Mouse (Mus musculus): ENCODE measurements around the gene Trim46.

Trim46 gene

DNA sequence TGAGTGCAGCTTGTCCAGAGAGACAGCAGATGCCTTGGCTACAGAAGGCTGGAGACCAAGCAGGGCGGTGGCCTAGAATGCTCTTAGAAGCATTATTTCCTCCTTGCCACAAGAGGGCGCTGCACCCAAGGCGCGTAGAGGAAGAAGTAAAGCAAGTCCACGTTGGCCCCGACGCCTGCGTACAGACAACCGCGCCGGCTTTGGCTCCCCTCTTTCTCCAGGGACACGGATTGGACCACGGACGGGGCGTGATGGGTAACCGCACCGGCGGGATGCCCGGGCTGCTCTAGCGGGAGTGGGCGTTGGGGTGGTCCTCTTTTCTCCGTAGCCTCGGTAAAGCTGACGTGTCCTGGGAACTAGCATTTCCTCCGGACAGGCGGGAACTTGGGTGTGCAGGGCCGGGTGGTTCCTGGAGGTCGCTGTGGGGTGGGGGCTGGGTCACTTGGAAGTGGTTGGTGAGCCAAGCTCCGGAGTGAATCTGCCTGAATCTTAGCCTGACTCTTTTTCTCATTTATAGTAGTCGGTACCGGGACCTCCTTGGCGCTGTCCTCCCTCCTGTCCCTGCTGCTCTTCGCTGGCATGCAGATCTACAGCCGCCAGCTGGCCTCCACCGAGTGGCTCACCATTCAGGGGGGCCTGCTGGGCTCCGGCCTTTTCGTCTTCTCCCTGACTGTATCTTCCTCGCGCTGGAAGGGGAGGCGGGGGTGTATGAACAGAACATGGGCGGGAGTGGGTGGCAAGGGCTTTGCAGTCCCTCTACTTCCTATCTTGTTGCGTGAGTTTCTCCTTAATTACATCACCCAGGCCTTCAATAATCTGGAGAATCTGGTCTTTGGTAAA, at the start of gene Trim46:
Gene Trim46 (minus strand): TSS at position 49 of the 840 bp plus-strand sequence.
- peak; percentile 93 for DNase-seq

DNA sequence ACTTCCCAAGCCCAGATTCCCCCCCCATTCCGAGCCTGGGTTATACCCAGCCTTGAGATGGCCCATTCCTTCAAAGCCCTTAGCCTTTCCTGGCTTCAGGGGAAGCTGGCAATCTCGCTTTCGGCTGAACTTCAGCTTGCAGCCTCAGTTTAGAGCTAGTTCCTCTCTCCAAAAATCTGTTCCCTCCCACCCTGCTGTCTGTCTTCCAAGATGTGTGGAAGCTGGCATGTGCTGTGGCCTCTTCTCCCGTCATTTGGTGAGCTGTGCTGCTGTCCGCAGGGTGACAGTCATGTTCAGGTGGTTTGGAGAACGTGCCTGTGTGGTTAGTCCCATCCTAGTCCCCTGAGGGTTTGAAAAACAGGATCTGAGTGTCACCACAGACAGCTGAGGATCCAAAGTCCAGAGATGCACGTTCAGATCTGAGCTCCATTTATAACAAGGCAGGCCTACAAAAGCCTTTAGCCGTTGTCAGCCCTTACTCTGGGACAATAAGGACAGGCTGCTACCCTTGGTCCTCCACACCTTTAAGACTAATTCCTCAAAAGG, 49.6 kb upstream of the Trim46 start:
- no peak for DNase-seq

DNA sequence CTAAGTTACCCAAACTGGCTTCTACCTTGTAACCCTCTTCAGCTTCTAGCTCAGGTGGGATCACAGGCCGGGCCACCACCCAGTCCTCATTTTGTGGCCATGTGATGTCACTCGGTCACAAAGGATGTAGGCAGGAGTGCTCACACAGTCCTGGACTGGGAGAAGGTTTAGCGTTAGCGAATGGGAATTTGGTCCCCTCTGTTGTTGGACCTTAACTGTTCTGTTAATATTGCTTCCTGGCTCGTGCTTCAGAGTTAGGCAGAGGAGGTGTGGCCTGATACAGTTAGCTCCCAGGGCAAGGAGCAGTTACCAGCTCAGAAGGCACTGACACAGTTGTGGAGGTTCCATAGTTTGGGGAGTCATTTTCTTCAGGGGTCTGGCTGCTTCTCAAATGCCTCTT, 48.1 kb upstream of the Trim46 start:
- DNase-seq = no peak

DNA sequence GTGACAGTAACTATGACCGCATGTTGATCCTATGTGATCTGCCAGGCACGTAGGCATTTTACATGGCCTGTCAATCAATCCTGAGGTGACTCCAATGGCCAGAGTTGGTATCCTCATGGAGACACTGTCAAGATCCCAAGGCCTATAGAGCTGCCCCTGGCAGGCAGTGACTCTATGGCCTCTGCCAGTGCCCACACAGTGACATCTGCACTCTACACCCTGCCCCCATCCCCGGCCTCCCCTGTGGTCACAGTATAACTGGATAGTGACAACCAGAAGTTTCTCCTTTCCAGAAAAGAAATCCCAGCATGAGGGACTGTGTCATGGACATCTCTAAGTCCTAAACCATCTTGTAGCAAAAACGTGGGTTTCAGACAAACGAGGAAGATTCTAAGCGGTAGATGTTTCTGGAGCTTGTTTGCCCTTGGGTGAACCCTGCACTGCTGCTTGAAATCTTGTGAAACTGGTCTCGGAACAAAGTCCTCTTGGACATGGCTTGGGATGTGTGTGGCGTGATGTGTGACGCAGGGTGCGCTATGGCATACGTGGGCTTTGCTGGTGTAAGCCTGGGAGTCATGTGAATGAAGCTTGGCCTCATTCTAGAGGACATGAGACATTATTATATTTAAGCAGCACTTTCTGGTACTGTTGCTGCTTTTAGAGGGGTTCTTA, 47.3 kb upstream of the Trim46 start:
- DNase-seq = peak; percentile 53

DNA sequence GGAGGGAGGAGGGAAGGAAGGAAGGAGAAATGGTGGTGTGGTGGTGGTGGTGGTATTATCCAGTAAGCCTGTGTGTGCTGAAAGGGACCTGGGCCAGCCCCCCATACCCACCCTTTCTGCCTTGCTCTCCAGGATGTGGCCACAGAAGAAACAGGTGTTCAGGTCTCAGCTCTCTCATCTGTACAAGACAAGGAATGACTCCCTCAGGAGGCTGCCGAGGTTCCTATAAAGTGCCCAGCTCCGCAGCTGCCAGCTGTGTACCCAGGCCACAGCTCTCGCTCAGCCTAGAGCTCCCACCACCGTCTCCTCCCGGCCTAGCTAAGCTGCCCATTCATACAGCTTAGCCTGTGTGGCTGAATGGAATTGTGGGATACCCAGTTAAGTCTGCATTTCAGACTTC, 46.2 kb upstream of the Trim46 start:
- no peak for DNase-seq

DNA sequence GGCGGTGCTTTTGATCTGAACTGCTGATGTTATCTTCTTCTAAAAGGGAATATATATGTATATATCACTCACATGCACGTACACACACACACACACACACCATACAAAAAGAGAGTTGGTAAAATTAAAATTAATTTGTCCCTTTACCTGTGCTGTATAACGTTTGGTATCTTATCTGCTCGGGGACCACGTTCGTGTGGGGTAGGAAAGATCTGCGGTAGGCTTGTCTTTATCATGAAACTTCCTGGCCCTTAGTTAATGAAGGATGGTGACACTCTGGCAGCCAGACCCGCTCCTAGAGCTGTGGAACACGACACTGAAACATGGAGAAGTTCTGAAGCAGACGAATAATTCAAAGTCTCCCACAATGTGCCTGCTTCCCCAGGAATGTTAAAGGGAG, 45.8 kb upstream of the Trim46 start:
- DNase-seq = no peak

DNA sequence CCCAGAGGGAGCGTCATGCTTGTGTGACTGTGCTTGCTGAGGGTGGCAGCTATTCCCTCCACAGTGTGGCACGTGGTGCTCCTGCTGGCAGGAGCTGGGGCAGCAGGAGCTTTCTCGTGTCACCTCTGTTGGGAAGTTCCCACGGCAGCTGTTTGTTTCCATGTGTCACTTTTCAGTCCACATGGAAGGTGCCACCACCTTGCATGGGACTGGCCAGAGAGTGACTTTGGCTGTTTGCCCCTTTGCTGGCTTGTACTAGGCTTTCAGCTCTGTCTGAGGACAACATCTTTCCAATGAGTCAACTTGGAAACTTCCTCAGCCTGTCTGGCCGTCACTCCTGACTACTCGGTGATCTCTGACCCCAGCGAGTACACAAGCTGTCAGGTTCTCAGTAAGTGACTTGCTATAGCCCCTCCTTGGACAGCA, 42.4 kb upstream of the Trim46 start:
- no peak for DNase-seq

DNA sequence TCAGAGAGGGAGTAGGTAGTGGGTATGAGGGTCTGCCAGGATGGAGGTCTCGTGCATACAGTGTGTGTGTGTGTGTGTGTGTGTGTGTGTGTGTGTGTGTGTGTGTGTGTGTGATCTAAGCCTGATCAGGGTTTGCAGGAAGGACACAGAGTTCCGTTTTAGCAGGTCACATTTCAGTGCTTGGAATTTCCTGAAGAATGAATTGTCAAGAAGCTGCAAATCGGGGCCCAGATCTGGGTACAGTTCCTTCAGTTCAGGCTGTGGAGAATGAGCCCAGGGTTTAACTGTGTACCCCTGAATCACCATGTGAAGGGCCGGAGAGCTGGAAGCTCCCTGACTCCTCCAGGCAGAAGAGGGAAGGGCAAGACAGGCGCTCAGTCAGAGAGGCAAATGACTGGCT, 41.2 kb upstream of the Trim46 start:
- no peak for DNase-seq

DNA sequence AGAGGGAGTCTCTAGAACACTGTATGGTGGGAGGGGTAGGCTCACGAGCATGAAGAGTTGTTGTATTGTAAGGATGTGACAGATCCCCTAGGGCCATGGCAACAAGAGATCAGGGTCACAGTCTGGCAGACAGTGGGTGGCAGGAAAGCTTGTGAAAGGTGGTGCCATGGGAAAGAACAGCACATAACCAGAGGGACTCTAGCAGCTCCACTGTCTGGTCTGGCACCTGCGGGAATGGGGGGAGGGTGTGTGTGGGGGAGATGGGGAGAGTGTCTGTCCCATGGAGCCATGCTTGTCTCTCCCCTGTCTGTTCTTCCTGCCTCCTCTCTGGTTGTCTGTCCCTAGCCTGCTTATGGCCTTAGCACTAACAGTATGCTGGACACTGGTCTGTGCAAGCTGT, 39.4 kb upstream of the Trim46 start:
- DNase-seq = no peak

DNA sequence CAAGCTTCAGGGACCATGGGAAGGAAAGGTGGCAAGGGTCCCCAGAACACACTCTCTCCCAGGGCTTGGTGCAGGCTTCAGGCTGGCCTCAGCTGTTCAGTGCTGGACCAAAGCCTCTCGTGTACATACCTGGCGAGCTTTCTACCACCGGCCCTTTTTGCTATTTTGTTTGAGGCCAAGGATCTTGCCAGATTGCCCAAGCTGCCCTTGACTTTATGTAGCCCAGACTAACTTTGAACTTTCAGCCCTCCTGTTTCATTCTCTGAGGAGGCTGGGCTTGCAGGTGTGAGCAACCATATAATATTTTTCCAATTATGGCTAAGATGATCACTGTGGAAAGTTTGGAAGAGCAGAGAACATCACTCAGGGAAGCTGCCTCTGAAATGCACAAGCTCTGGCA, 38.2 kb upstream of the Trim46 start:
- DNase-seq = no peak

DNA sequence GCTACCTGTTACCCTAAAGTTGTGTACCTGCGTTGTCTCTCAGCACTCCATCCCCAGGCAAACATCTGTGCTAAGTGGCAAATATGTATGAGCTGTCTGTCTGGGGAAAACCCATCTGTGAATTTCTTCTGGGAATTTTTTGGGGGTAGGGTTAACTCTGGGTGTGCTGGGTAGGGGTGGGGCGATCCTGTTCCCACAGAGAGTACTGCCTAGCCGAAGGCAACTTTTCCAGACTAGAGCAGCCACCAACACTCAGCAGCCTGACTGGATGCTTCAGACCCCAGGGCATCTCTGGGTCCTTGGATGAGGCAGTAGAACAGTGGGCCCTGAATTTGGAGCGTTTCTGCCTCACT, 36.2 kb upstream of the Trim46 start:
- DNase-seq = no peak

DNA sequence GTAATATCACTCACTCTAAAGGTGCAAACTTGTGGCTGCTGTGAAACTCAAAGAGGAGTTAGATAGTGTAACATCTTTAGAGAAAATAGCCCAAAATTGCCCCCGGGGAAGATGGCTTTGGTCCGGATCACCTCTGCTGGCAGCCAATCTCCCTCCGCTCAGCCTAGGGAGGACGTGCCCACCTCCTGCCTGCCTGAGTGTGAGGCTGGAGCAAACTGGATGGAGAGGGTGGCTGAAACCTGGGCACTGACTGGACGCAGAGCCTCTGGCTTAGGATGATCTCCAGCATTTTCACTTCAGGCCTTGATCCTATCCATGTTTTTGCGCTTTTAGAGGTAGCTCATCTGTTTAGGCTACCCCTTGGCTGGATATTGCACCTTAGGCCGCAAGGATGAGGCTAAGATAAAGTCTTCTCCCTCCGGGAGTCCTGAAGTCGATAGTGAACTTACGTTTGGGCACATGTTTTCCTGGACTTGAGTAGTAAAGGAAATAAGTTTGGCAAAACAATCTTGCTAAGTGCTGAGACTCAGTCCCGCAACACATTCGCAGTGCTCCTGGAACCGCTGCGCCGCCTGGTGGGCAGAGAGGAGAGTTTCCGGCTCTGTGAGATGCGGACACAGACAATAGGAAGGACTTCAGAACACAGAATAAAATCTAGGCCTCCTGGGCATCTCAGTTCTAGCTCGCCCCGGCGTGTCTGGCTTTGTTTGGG, 35.6 kb upstream of the Trim46 start:
- peak; percentile 92 for DNase-seq

DNA sequence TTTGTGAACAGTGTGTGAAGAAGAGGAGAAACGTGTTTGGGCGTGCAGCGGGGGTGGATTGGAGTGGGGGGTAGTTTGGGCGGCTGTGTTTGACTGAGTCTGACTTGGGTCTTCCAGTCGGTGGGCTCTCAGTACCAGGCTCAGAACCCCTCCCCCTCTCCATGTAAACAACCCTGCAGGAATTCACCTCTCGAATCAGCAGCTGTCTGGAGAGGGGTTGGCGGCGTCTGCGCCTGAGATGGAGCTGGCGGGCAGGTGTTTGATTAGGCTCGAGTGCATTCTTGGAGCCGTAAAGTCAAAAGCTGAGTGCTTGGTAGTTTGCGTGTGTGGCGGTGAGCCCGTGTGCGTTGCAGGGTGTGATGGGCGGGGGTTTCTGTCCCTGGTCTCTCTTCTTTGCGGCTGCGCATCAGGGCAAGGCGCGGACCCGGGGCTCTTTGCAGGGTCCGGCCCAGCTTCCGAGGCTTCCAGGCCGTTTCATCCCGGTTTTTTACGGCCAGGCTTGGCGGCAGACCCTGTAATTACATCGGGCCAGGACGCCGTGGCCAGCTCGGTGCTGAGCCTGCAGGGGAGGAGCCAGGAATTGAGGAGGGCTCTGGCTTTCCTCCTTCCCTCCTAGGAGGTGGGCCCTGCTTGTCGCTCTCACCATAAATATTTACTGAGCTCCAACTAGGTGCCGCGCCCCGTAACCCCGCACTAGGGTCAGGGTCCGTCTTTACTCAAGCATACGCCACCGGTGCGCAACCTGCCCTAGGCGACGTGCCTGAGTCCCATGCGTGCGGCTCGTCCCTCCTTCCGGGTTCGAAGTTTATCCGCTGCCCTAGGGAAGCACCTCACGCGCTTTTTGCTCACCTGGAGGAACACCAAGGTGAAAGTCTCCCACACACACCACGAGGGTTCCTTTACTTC, 34.8 kb upstream of the Trim46 start, which contains the start of gene Efna1:
Gene Efna1 (minus strand): TSS at position 537 of the 906 bp plus-strand sequence.
- DNase-seq = peak; percentile 89

DNA sequence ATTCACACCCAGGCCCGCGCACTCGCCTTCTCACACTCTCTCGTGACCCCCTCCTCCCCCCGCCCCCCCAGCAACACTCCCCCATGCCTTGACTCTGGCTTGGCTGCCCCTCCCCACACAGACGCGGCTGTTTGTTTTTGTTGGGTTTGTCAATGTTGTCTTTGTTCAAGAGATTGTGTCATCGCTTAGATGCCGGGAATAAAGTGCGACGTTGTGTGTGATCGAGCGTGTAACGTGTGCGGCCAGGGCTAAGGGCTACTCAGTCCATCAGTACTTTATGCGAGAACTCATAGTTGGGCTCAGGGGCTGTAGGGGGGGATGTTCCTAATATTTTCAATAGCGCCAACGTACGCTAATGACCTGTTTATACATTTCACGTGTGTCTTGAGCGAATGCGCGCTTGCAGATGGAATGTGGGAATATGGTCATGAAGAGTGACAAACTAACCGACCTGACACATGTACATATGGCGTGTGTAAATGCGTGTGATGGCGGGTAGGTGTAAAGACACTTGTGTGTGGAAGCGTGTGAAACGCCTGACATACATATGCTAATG, 34.0 kb upstream of the Trim46 start:
- DNase-seq = peak; percentile 80

DNA sequence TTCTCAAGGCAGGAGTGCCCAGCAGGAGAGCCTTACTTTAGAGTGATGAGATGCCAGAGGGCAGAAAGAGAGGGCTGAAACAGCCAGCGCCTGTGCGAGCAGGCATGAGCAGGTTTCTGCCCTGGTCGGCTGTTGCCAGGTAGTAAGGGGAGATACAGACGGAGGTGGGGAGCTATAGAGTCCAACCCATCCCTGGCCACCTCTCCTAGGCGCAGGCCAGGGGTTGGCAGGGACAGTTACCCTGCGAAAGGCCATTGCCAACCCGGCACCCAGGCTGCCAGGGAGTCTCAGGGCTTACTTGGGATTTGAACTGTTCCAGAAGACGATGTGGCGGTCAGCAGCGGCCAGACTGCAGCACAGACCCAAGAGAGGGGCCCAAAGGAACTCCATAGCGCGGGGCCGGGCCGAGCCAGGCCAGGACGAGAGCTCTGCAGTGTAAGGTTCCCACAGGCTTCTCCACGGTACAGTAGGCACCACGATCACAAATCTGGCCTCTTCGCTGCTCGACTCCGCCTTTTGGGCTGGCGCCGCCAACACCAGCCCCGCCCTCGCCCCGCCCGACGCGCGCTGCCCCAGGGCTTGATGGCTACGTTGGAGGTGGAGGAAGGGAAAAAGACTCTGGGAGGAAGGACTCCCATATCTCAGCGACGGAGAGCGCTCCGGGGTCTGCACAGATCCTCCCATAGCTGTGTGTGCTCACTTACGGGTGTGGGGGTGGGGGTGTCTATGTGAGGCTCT, 33.2 kb upstream of the Trim46 start:
- peak; percentile 94 for DNase-seq

DNA sequence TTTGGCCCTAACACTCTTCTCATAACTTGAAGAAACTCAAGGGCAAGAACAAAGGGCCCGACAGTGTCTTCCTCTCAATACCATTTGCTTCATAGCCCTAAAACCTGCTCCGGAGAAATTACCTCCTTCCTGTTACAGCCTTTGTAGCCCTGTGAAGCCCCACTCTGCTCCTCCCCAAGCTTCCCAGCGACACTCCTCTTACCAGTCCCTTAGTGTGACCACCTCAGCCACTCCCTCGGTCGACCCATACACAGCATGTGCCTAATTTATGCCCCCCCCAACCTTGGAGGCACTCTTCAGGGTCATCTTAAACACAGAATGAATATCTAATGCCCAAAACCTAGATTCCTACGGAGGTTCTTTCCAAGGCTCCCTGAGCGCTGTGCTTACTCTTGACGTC, 32.5 kb upstream of the Trim46 start:
- no peak for DNase-seq

DNA sequence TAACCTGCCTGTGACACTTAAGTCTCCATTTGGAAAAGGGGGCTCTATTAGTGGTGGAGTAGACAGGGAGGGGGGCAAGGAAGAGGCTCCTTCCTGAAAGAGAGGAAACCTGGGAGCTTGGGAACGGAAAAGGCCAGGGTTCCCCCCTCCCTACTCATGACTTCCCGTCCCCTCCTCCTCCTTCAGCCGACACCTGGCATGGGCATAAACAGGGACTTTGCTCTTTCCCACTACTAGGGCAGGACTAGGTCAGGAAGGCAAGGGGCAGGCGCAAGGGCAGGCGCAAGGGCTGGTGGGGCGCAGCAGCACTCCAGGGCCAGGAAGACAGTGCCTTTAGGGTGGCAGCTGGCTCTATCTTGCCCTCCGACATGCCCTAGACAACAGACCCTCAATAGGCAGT, 32.0 kb upstream of the Trim46 start:
- peak; percentile 87 for DNase-seq

DNA sequence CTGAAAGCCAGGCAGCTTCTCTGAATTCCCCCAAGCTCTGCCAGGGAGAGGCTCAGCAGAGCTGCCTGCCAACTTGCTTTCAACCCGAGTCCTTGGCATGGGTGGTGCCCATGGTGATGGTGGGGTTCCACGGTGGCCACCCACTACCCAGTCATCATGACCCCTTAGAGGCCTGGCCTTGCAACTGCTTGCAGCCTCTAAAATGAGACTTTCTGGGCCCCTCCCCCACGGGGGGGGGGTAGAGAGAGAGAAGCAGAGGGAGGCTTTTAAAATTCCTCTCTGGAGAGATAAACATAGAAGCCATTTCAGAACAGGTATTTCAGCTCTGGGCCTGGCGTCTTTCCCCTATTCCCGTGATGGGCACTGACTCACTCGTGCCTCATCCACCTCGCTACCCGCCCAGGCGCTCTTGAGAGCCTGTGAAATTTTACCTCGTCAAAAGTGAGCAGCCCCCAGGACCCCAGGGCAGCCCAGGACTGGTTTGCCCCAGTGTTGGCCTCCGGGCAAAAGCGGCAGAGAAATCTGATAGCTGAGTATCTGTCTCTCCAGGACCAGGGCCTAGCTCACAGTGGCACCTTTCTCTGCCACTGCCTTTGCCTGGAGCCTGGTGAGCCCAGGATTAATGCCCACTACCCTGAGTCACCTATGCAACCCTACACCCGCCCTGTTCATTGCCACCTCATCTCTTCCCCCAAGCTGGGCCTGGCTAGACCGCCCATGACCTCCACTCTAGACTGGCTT, 31.3 kb upstream of the Trim46 start:
- DNase-seq = peak; percentile 71

DNA sequence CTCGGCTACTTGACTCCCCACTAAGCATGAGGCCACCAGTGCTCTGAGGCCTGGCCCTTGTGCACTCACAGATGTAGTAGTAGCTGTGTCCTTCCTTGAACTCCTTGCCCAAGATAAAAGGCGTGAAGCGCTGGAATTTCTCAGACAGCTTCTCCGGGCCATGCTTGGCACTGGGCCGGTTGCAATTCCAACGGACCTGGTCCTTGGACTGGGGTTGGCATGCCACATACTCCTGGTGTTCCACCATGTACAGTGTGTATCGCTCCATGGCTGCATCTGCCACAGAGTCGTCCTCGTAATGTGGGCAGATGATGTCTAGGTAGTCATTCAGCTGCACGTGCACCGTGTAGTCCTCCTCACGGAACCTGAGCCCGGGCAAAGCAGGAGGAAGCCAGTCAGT, 30.0 kb upstream of the Trim46 start:
- no peak for DNase-seq

DNA sequence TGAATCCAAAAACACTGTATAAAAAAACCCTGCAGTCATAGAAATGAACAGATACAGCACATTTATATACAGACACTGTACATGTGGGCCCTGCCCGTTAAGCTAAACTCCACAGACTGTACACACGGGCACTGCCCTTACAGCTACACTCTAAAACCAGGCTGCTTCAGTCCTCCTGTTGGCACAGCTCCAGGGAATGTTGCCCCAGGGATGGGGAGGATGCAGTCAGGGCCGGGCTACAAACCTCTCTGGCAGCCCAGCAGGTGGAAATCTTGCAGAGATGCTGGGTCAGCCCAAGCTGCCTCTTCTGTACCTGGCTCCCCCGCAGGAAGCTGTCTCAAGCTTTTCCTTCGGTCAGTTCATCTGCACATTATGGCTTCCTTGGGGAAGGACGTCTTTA, 25.7 kb upstream of the Trim46 start:
- DNase-seq = no peak

DNA sequence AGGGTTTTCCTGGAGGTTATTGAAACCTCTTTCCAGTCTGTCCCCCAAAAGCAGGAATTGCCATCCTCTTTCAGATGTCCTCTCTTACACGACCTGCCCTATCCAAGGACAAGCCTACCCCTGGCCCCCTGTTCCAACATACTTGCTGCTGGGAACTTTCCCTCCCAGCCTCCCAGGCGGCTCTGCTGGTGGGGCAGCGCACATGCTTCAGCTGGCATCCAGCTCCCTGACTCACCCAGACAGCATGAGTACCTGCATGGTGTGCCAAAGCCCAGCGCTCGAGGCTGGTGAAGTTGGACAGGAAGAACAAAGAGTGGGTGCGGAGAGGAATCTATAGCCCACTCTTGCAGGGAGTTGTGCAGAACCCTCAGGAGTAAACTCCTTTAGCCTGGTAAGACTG, 24.8 kb upstream of the Trim46 start:
- peak; percentile 63 for DNase-seq
